Mouse (Mus musculus) midbrain, postnatal 0 days (tissue): ENCODE measurements at regions not wholly inside any gene's neighbourhood (a gene's known extent, or its start where the extent isn't known, plus 50 kb on each side); places are given as distances from the start of the nearest gene placed in this dataset.
A peak's percentile ranks its signal among the peaks of the same experiment; 100 is the strongest.

Experiments used
- ATAC-seq: fragments of 200-750 bp; cut with Nextera tagmentation; 2 replicates; pipeline ENCODE4 v1.8.0; 2017; ENCODE audit warnings: moderate number of reproducible peaks, mild to moderate bottlenecking, moderate TSS enrichment, moderate library complexity; ENCODE audit not compliant: low FRiP score
- DNase-seq: peaks from one replicate; pipeline ENCODE4 v3.0.0-alpha.2; 2015; ENCODE audit warnings: low spot score
- H3K27ac ChIP-seq: fragments of 300-500 bp; sonication (generic); 2 replicates; pipeline ENCODE4 v1.5.1; 2014; ENCODE audit warnings: low read depth, mild to moderate bottlenecking, low read length, mixed read lengths
- H3K27me3 ChIP-seq: fragments of 300-500 bp; sonication (generic); 2 replicates; pipeline ENCODE4 v1.6.1; 2014; ENCODE audit warnings: low read length, control low read depth, mixed read lengths; ENCODE audit not compliant: insufficient read depth
- H3K36me3 ChIP-seq: fragments of 300-500 bp; sonication (generic); 2 replicates; pipeline ENCODE4 v1.6.1; 2014; ENCODE audit warnings: low read length, control low read depth, mixed read lengths; ENCODE audit not compliant: insufficient read depth
- H3K4me1 ChIP-seq: fragments of 300-500 bp; sonication (generic); 2 replicates; pipeline ENCODE4 v1.6.1; 2014; ENCODE audit warnings: mild to moderate bottlenecking, control low read depth, antibody characterized with exemption, low read length, mixed read lengths; ENCODE audit not compliant: insufficient read depth
- H3K4me2 ChIP-seq: fragments of 300-500 bp; sonication (generic); 2 replicates; pipeline ENCODE4 v1.6.1; 2014; ENCODE audit warnings: low read depth, mild to moderate bottlenecking, low read length, mixed read lengths; ENCODE audit not compliant: poor library complexity, severe bottlenecking
- H3K4me3 ChIP-seq: fragments of 300-500 bp; sonication (generic); 2 replicates; pipeline ENCODE4 v1.5.1; 2014; ENCODE audit warnings: low read depth, mild to moderate bottlenecking, low read length, moderate library complexity
- H3K9ac ChIP-seq: fragments of 300-500 bp; sonication (generic); replicated peaks from 2 replicates; pipeline ENCODE4 v1.6.1; 2014; ENCODE audit warnings: mild to moderate bottlenecking, low read length, moderate library complexity, mixed read lengths; ENCODE audit not compliant: poor library complexity, severe bottlenecking
- H3K9me3 ChIP-seq: fragments of 300-500 bp; sonication (generic); 2 replicates; pipeline ENCODE4 v1.6.1; 2016; ENCODE audit warnings: low read length, control low read depth
- CTCF ChIP-seq: IDR thresholded peaks from 2 replicates; pipeline ENCODE4 v1.5.1; 2016; ENCODE audit warnings: antibody characterized with exemption, mild to moderate bottlenecking
- WGBS: fragments of 180-500 bp; shearing (Covaris S2); extraction: QIAGEN DNeasy Blood & Tissue Kit; methylation state at CpG from one replicate; pipeline ENCODE4 v1.1.7; 2014; 5-methylcytosine and 5-hydroxymethylcytosine counted together

DNA sequence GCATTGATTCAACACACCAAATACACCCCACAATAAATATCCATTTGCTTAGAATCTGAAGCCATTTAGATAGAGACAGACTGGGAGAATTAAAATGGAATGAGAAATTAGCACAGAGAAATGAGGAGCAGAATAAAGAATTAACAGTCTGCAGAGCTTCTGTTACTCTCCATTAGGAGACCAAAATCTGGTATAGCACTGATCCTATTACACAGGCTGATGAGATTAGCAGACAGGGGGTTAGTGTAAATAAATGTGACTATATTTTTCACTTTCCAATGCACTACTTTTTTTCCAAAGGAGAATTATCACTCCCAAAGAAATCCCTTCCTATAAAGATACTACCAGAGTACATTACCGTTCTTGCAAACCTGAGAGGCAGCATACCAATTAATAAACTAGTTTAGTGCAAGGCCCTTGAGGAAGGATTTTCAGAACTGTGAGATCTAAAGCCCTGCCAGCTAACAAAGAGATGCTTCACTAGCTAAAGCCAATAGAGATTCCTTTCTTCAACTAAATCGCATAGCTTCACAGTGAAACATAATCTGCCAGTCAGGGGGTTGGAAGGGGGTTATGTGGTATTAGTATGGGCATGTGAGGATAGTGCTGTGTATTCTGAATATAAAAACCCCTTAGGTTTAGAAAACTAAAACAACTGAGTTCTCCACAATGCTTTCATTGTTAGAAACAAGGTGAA lies 557.7 kb downstream of the Gm6760 start:
- Histone ChIP-seq H3K36me3 (no peaks in the 10 kb centered on the region), H3K4me3 (no peak overlapping the region), H3K9ac (no peak overlapping the region), H3K27ac (no peak overlapping the region), H3K27me3 (no peaks in the 10 kb centered on the region), H3K4me2 (no peak overlapping the region), H3K4me1 (no peaks in the 10 kb centered on the region), H3K9me3 (no peaks in the 10 kb centered on the region)
- ATAC-seq: no peak
- TF ChIP-seq CTCF: no peak
- DNase-seq: peak; percentile 3
- WGBS: 25% methylated on average over 2 of the region's 2 CpGs
